29 mouse cellular contexts compared by ENCODE assay signal in genomic region chr15:98420897-98421296, GRCm38 (mm10). TPM values are rescaled to one million over a fixed set of nuclear protein-coding genes. Genes with fewer than 3 reads are reported as not detected.
DNase-seq lines count a peak whose midpoint lies in the region; ATAC-seq and TF ChIP-seq lines count a peak whose summit lies in the region.
"Had no signal": no experiment of that assay in that cellular context is flagged by ENCODE, and none has a peak within 500 bp of the region (broad histone marks: within the 10 kb centered on the region; RNA-seq: fewer than 3 reads in every experiment).

No protein-coding gene starts in this region.

- no peaks in the 10 kb centered on the region for H3K27me3 ChIP-seq in liver, adult 2 months (ENCODE audit: control insufficient read depth, insufficient read depth, low read length)
- H3K27me3 ChIP-seq in liver, embryonic 11.5 days (replicated peaks; ENCODE audit: control insufficient read depth, insufficient read depth, low read length): no peaks in the 10 kb centered on the region
- H3K27me3 ChIP-seq in lung, embryonic 16.5 days (ENCODE audit: control insufficient read depth, insufficient read depth, low read depth, low read length): no peaks in the 10 kb centered on the region
- H3K27me3 ChIP-seq in embryonic facial prominence, embryonic 10.5 days (replicated peaks; ENCODE audit: low read depth, poor library complexity, severe bottlenecking): no peaks in the 10 kb centered on the region
- H3K27me3 ChIP-seq in embryonic facial prominence, embryonic 11.5 days (ENCODE audit: control insufficient read depth, insufficient read depth, low read length): no peaks in the 10 kb centered on the region
- H3K27me3 ChIP-seq: embryonic facial prominence, embryonic 12.5 days; embryonic facial prominence, embryonic 15.5 days; forebrain, embryonic 12.5 days had no signal

- H3K36me3 ChIP-seq in liver, adult 2 months (ENCODE audit: control insufficient read depth, insufficient read depth, low read length): no peaks in the 10 kb centered on the region
- H3K36me3 ChIP-seq in liver, embryonic 11.5 days (ENCODE audit: control insufficient read depth, insufficient read depth, low read length): no peaks in the 10 kb centered on the region
- no peaks in the 10 kb centered on the region for H3K36me3 ChIP-seq in lung, embryonic 16.5 days (ENCODE audit: control insufficient read depth, insufficient read depth, low read length)
- H3K36me3 ChIP-seq in embryonic facial prominence, embryonic 10.5 days (replicated peaks): no peaks in the 10 kb centered on the region
- no peaks in the 10 kb centered on the region for H3K36me3 ChIP-seq in embryonic facial prominence, embryonic 11.5 days (replicated peaks; ENCODE audit: control insufficient read depth, insufficient read depth, low read depth, low read length)
- H3K36me3 ChIP-seq: embryonic facial prominence, embryonic 12.5 days; embryonic facial prominence, embryonic 15.5 days; forebrain, embryonic 10.5 days; forebrain, embryonic 12.5 days had no signal

- ATAC-seq in liver, embryonic 11.5 days (replicated peaks; ENCODE audit: low FRiP score): no peak
- ATAC-seq in lung, embryonic 16.5 days (ENCODE audit: low read depth): peak; percentile 21; the same call in 1 of the 2 replicates
- ATAC-seq in embryonic facial prominence, embryonic 11.5 days (replicated peaks; ENCODE audit: insufficient number of reproducible peaks, low FRiP score, low TSS enrichment, low read depth): no peak
- ATAC-seq: forebrain, embryonic 14.5 days; forebrain, embryonic 16.5 days had no signal

- H3K79me2 ChIP-seq in liver, adult 2 months (ENCODE audit: control insufficient read depth, insufficient read depth, low read length): no peaks in the 10 kb centered on the region

- no peaks in the 10 kb centered on the region for H3K9me3 ChIP-seq in liver, embryonic 11.5 days (ENCODE audit: control insufficient read depth, low read length)
- H3K9me3 ChIP-seq in lung, embryonic 16.5 days (ENCODE audit: control insufficient read depth, low read length): no peaks in the 10 kb centered on the region
- no peaks in the 10 kb centered on the region for H3K9me3 ChIP-seq in embryonic facial prominence, embryonic 10.5 days
- no peaks in the 10 kb centered on the region for H3K9me3 ChIP-seq in embryonic facial prominence, embryonic 11.5 days (replicated peaks; ENCODE audit: control insufficient read depth, low read length)
- H3K9me3 ChIP-seq: embryonic facial prominence, embryonic 12.5 days; embryonic facial prominence, embryonic 15.5 days; forebrain, embryonic 10.5 days; forebrain, embryonic 12.5 days had no signal

- no peak overlapping the region for H3K4me2 ChIP-seq in liver, embryonic 11.5 days
- no peak overlapping the region for H3K4me2 ChIP-seq in lung, embryonic 16.5 days (ENCODE audit: low read depth, low read length)
- H3K4me2 ChIP-seq in embryonic facial prominence, embryonic 11.5 days (ENCODE audit: low read depth, low read length): no peak overlapping the region
- H3K4me2 ChIP-seq: embryonic facial prominence, embryonic 12.5 days; embryonic facial prominence, embryonic 15.5 days; forebrain, embryonic 12.5 days had no signal

- no peak overlapping the region for H3K4me3 ChIP-seq in liver, adult 2 months (ENCODE audit: insufficient read depth, low read depth, low read length)
- no peak overlapping the region for H3K4me3 ChIP-seq in liver, embryonic 11.5 days (ENCODE audit: low read depth, low read length)
- H3K4me3 ChIP-seq in lung, embryonic 16.5 days (ENCODE audit: low read length): no peak overlapping the region
- H3K4me3 ChIP-seq in embryonic facial prominence, embryonic 10.5 days: no peak overlapping the region
- no peak overlapping the region for H3K4me3 ChIP-seq in embryonic facial prominence, embryonic 11.5 days (ENCODE audit: low read depth, low read length)
- H3K4me3 ChIP-seq: embryonic facial prominence, embryonic 12.5 days; embryonic facial prominence, embryonic 15.5 days; erythroblast, embryonic 14.5 days; forebrain, embryonic 10.5 days; forebrain, embryonic 12.5 days had no signal

- no peak overlapping the region for H3K27ac ChIP-seq in liver, adult 2 months (replicated peaks; ENCODE audit: insufficient read depth, low read depth, low read length)
- H3K27ac ChIP-seq in liver, embryonic 11.5 days (ENCODE audit: low read depth, low read length): no peak overlapping the region
- H3K27ac ChIP-seq in lung, embryonic 16.5 days (ENCODE audit: low read length): no peak overlapping the region
- H3K27ac ChIP-seq in embryonic facial prominence, embryonic 10.5 days (replicated peaks): no peak overlapping the region
- H3K27ac ChIP-seq in embryonic facial prominence, embryonic 11.5 days (replicated peaks; ENCODE audit: low read depth, low read length): no peak overlapping the region
- H3K27ac ChIP-seq: embryonic facial prominence, embryonic 12.5 days; embryonic facial prominence, embryonic 15.5 days; forebrain, embryonic 10.5 days; forebrain, embryonic 12.5 days had no signal

- H3K4me1 ChIP-seq in liver, adult 2 months (ENCODE audit: control insufficient read depth, insufficient read depth, low read length): no peaks in the 10 kb centered on the region
- H3K4me1 ChIP-seq in liver, embryonic 11.5 days (replicated peaks; ENCODE audit: control insufficient read depth, insufficient read depth, low read length): no peaks in the 10 kb centered on the region
- no peaks in the 10 kb centered on the region; the same call in 1 of the 2 replicates for H3K4me1 ChIP-seq in lung, embryonic 16.5 days (replicated peaks; ENCODE audit: control insufficient read depth, insufficient read depth, low read length)
- peaks cover 30% of the 10 kb centered on the region for H3K4me1 ChIP-seq in embryonic facial prominence, embryonic 10.5 days
- no peaks in the 10 kb centered on the region for H3K4me1 ChIP-seq in embryonic facial prominence, embryonic 11.5 days (ENCODE audit: control insufficient read depth, insufficient read depth, low read length)

- no peak for TF ChIP-seq CTCF in liver, adult 2 months (IDR thresholded peaks at IDR 0.05; ENCODE audit: low read depth, low read length)

- DNase-seq in liver, adult 2 months (ENCODE audit: extremely low read depth, low read depth, low spot score): peak; percentile 7
- no peak for DNase-seq in liver, embryonic 11.5 days (ENCODE audit: low spot score)
- DNase-seq in lung, adult 18-20 months: no peak
- peak; percentile 28 for DNase-seq in embryonic facial prominence, embryonic 10.5 days (ENCODE audit: low spot score)
- DNase-seq in embryonic facial prominence, embryonic 11.5 days (ENCODE audit: low spot score): peak; percentile 43
- no peak for DNase-seq in cerebellum, postnatal 14 days
- DNase-seq in layer of hippocampus, postnatal 25 days (ENCODE audit: extremely low spot score in 1 of 2, low spot score in 1 of 2): no peak
- DNase-seq: adrenal gland, adult 2 months; adrenal gland, postnatal 10 days; adrenal gland, postnatal 25 days; cerebellum, adult 11 months; cerebellum, adult 18-20 months; cerebellum, adult 8-10 months; cerebellum, adult 9-11 months; cerebellum, postnatal 25 days had no signal

- H3K9ac ChIP-seq in liver, adult 2 months (ENCODE audit: low read depth, low read length): no peak overlapping the region
- H3K9ac ChIP-seq in liver, embryonic 11.5 days (ENCODE audit: low read depth, low read length): no peak overlapping the region
- no peak overlapping the region for H3K9ac ChIP-seq in lung, embryonic 16.5 days (ENCODE audit: low read length)
- H3K9ac ChIP-seq in embryonic facial prominence, embryonic 11.5 days (replicated peaks; ENCODE audit: low read length): no peak overlapping the region
- H3K9ac ChIP-seq: embryonic facial prominence, embryonic 12.5 days; embryonic facial prominence, embryonic 15.5 days; forebrain, embryonic 12.5 days had no signal

- WGBS in liver, adult 2 months: 61% methylated on average over 4 of the region's 4 CpGs
- WGBS in liver, embryonic 11.5 days: 65% methylated on average over 4 of the region's 4 CpGs
- 42% methylated on average over 4 of the region's 4 CpGs for WGBS in lung, embryonic 16.5 days
- 52% methylated on average over 4 of the region's 4 CpGs for WGBS in embryonic facial prominence, embryonic 10.5 days
- 39% methylated on average over 4 of the region's 4 CpGs for WGBS in embryonic facial prominence, embryonic 11.5 days

- TF ChIP-seq POLR2A in liver, adult 2 months (IDR thresholded peaks at IDR 0.05; ENCODE audit: extremely low read depth, insufficient read depth, low read length): no peak

RNA-seq across cellular contexts. Expression of gene Olfr282, which starts 10.1 kb away (rescaled TPM):
- total RNA-seq in liver, adult 2 months (2014; rRNA removed): not detected in 2 replicates
- not detected in 2 replicates for polyA plus RNA-seq in liver, adult 2 months (2012; rRNA removed)
- polyA plus RNA-seq in liver, embryonic 11.5 days (2014; fragmentation: Nextera tagmentation; extraction: Ambion mirVana): not detected in 2 replicates
- polyA plus RNA-seq in lung, embryonic 16.5 days (2015; fragmentation: Nextera tagmentation; extraction: Ambion mirVana): not detected in 2 replicates
- not detected in 2 replicates for polyA plus RNA-seq in embryonic facial prominence, embryonic 10.5 days (2016; fragmentation: Nextera tagmentation; extraction: Ambion mirVana)
- not detected in 2 replicates for polyA plus RNA-seq in embryonic facial prominence, embryonic 11.5 days (2014; fragmentation: Nextera tagmentation; extraction: Ambion mirVana)
- total RNA-seq in layer of hippocampus, postnatal 25 days (2021): not detected
- total RNA-seq: adrenal gland, adult 2 months; adrenal gland, postnatal 10 days; adrenal gland, postnatal 25 days; adrenal gland, postnatal 4 days; ES-E14; MEL had no signal
- polyA plus RNA-seq: adrenal gland, adult 2 months; brain, embryonic 14.5 days; C2C12; cortical plate, adult 2 months; embryonic facial prominence, embryonic 12.5 days; erythroblast, embryonic 14.5 days; forebrain, embryonic 10.5 days; forebrain, embryonic 12.5 days; forebrain, embryonic 14.5 days; forebrain, embryonic 16.5 days had no signal

RNA-seq across cellular contexts. Expression of gene Olfr281, which starts 31.5 kb away (rescaled TPM):
- not detected in 2 replicates for total RNA-seq in liver, adult 2 months (2014; rRNA removed)
- not detected in 2 replicates for polyA plus RNA-seq in liver, adult 2 months (2012; rRNA removed)
- not detected in 2 replicates for polyA plus RNA-seq in liver, embryonic 11.5 days (2014; fragmentation: Nextera tagmentation; extraction: Ambion mirVana)
- not detected in 2 replicates for polyA plus RNA-seq in lung, embryonic 16.5 days (2015; fragmentation: Nextera tagmentation; extraction: Ambion mirVana)
- not detected in 2 replicates for polyA plus RNA-seq in embryonic facial prominence, embryonic 10.5 days (2016; fragmentation: Nextera tagmentation; extraction: Ambion mirVana)
- polyA plus RNA-seq in embryonic facial prominence, embryonic 11.5 days (2014; fragmentation: Nextera tagmentation; extraction: Ambion mirVana): not detected in 2 replicates
- not detected for total RNA-seq in layer of hippocampus, postnatal 25 days (2021)
- total RNA-seq: adrenal gland, adult 2 months; adrenal gland, postnatal 10 days; adrenal gland, postnatal 25 days; adrenal gland, postnatal 4 days; ES-E14 had no signal
- polyA plus RNA-seq: adrenal gland, adult 2 months; brain, embryonic 14.5 days; C2C12; cortical plate, adult 2 months; embryonic facial prominence, embryonic 15.5 days; forebrain, embryonic 10.5 days; forebrain, embryonic 14.5 days; forebrain, embryonic 16.5 days had no signal

RNA-seq across cellular contexts. Expression of gene Olfr283, which starts 40.2 kb away (rescaled TPM):
- total RNA-seq in liver, adult 2 months (2014; rRNA removed): not detected in 2 replicates
- not detected in 2 replicates for polyA plus RNA-seq in liver, adult 2 months (2012; rRNA removed)
- polyA plus RNA-seq in liver, embryonic 11.5 days (2014; fragmentation: Nextera tagmentation; extraction: Ambion mirVana): not detected in 2 replicates
- polyA plus RNA-seq in lung, embryonic 16.5 days (2015; fragmentation: Nextera tagmentation; extraction: Ambion mirVana): not detected in 2 replicates
- polyA plus RNA-seq in embryonic facial prominence, embryonic 10.5 days (2016; fragmentation: Nextera tagmentation; extraction: Ambion mirVana): not detected in 2 replicates
- polyA plus RNA-seq in embryonic facial prominence, embryonic 11.5 days (2014; fragmentation: Nextera tagmentation; extraction: Ambion mirVana): not detected in 2 replicates
- not detected for total RNA-seq in layer of hippocampus, postnatal 25 days (2021)
- total RNA-seq: adrenal gland, adult 2 months; adrenal gland, postnatal 10 days; adrenal gland, postnatal 25 days; adrenal gland, postnatal 4 days; ES-E14 had no signal
- polyA plus RNA-seq: adrenal gland, adult 2 months; brain, embryonic 14.5 days; C2C12; erythroblast, embryonic 14.5 days; forebrain, embryonic 10.5 days; forebrain, embryonic 14.5 days; forebrain, embryonic 16.5 days had no signal

RNA-seq across cellular contexts. Expression of gene OR5BS1P, which starts 48.8 kb away (rescaled TPM):
- total RNA-seq in liver, adult 2 months (2014; rRNA removed): not detected in 2 replicates
- polyA plus RNA-seq in liver, adult 2 months (2012; rRNA removed): not detected in 2 replicates
- polyA plus RNA-seq in liver, embryonic 11.5 days (2014; fragmentation: Nextera tagmentation; extraction: Ambion mirVana): not detected in 2 replicates
- not detected in 2 replicates for polyA plus RNA-seq in lung, embryonic 16.5 days (2015; fragmentation: Nextera tagmentation; extraction: Ambion mirVana)
- not detected in 2 replicates for polyA plus RNA-seq in embryonic facial prominence, embryonic 10.5 days (2016; fragmentation: Nextera tagmentation; extraction: Ambion mirVana)
- polyA plus RNA-seq in embryonic facial prominence, embryonic 11.5 days (2014; fragmentation: Nextera tagmentation; extraction: Ambion mirVana): not detected in 2 replicates
- not detected for total RNA-seq in layer of hippocampus, postnatal 25 days (2021)
- total RNA-seq: adrenal gland, adult 2 months; adrenal gland, postnatal 10 days; adrenal gland, postnatal 25 days; adrenal gland, postnatal 4 days; ES-E14 had no signal
- polyA plus RNA-seq: adrenal gland, adult 2 months; brain, embryonic 14.5 days; C2C12; cortical plate, adult 2 months; embryonic facial prominence, embryonic 12.5 days; embryonic facial prominence, embryonic 15.5 days; erythroblast, embryonic 14.5 days; forebrain, embryonic 10.5 days; forebrain, embryonic 12.5 days; forebrain, embryonic 14.5 days; forebrain, embryonic 16.5 days had no signal

Comparison
In these comparisons a context has a peak if more than half of its experiments do, and no peak if none do; other contexts are left out.
1. DNase-seq: peak in liver, adult 2 months (single experiment), embryonic facial prominence, embryonic 10.5 days (single experiment) and embryonic facial prominence, embryonic 11.5 days (single experiment); none in liver, embryonic 11.5 days (single experiment), lung, adult 18-20 months (0 of 2), cerebellum, postnatal 14 days (0 of 2) and layer of hippocampus, postnatal 25 days (0 of 2).